12 mouse cellular contexts compared by ENCODE assay signal in genomic region chr8:86654578-86654977, GRCm38 (mm10). TPM values are rescaled to one million over a fixed set of nuclear protein-coding genes. Genes with fewer than 3 reads are reported as not detected.
DNase-seq lines count a peak whose midpoint lies in the region; ATAC-seq and TF ChIP-seq lines count a peak whose summit lies in the region.
"Had no signal": no experiment of that assay in that cellular context is flagged by ENCODE, and none has a peak within 500 bp of the region (broad histone marks: within the 10 kb centered on the region; RNA-seq: fewer than 3 reads in every experiment).

No protein-coding gene starts in this region.

- H3K4me3 ChIP-seq in kidney, adult 2 months (ENCODE audit: insufficient read depth, low read depth, low read length), result no peak overlapping the region
- H3K4me3 ChIP-seq in stomach, postnatal 0 days (ENCODE audit: low read depth, low read length), result no peak overlapping the region
- H3K4me3 ChIP-seq: heart, embryonic 10.5 days; limb, embryonic 15.5 days had no signal

- peaks cover 4% of the 10 kb centered on the region for H3K36me3 ChIP-seq in kidney, adult 2 months (ENCODE audit: control insufficient read depth, insufficient read depth, low read length)
- 0 out of 2 replicates have a peak, but pooled peaks cover 3% of the 10 kb centered on the region for H3K36me3 ChIP-seq in stomach, postnatal 0 days (ENCODE audit: control insufficient read depth, insufficient read depth, low read length)

- no peaks in the 10 kb centered on the region for H3K27me3 ChIP-seq in kidney, adult 2 months (replicated peaks; ENCODE audit: control insufficient read depth, insufficient read depth, low read length)
- no peaks in the 10 kb centered on the region for H3K27me3 ChIP-seq in stomach, postnatal 0 days (ENCODE audit: control insufficient read depth, insufficient read depth, low read length)
- H3K27me3 ChIP-seq: limb, embryonic 15.5 days had no signal

- WGBS in kidney, adult 2 months, result 95% methylated on average over 1 of the region's 1 CpGs
- 85% methylated on average over 1 of the region's 1 CpGs for WGBS in stomach, postnatal 0 days

- no peaks in the 10 kb centered on the region for H3K9me3 ChIP-seq in stomach, postnatal 0 days (ENCODE audit: control insufficient read depth, low read length)
- H3K9me3 ChIP-seq: heart, embryonic 10.5 days; limb, embryonic 15.5 days had no signal

- H3K4me1 ChIP-seq in kidney, adult 2 months (ENCODE audit: control insufficient read depth, insufficient read depth, low read length), result no peaks in the 10 kb centered on the region
- no peaks in the 10 kb centered on the region for H3K4me1 ChIP-seq in stomach, postnatal 0 days (replicated peaks; ENCODE audit: control insufficient read depth, insufficient read depth)
- H3K4me1 ChIP-seq: heart, embryonic 10.5 days; limb, embryonic 15.5 days had no signal

- ATAC-seq in stomach, postnatal 0 days (ENCODE audit: low FRiP score, low TSS enrichment), result no peak

- TF ChIP-seq POLR2A in kidney, adult 2 months (IDR thresholded peaks at IDR 0.05; ENCODE audit: low read depth, low read length), result no peak

- TF ChIP-seq CTCF in kidney, adult 2 months (conservative IDR thresholded peaks at IDR 0.05; ENCODE audit: insufficient read depth, insufficient read length, low read depth, low read length), result 0 out of 2 replicates have a peak, but pooled peaks have one; percentile 3
- TF ChIP-seq CTCF in stomach, postnatal 0 days (IDR thresholded peaks at IDR 0.05; ENCODE audit: low read depth), result peak; percentile 51

- H3K4me2 ChIP-seq in stomach, postnatal 0 days (replicated peaks; ENCODE audit: low read depth), result no peak overlapping the region
- H3K4me2 ChIP-seq: hindbrain, embryonic 14.5 days; limb, embryonic 15.5 days had no signal

- no peak overlapping the region for H3K27ac ChIP-seq in kidney, adult 2 months (ENCODE audit: insufficient read depth, low read depth, low read length)
- H3K27ac ChIP-seq in stomach, postnatal 0 days (replicated peaks), result no peak overlapping the region
- H3K27ac ChIP-seq: heart, embryonic 10.5 days; hindbrain, embryonic 14.5 days; limb, embryonic 15.5 days had no signal

- DNase-seq in kidney, adult 2 months, result no peak
- DNase-seq in kidney, adult 9 months, result no peak
- peak; percentile 20 for DNase-seq in 416B (ENCODE audit: low read depth)
- DNase-seq in NIH3T3 (ENCODE audit: low read depth), result peak; percentile 15
- no peak for DNase-seq in stomach, postnatal 0 days (ENCODE audit: low spot score)
- DNase-seq in cerebellum, postnatal 36 days, result no peak
- DNase-seq in cerebellum, adult 9-10 months, result no peak
- DNase-seq: kidney, postnatal 14 days; lung, postnatal 4 days had no signal

- TF ChIP-seq EP300 in stomach, postnatal 0 days (optimal IDR thresholded peaks at IDR 0.05), result no peak

- no peak overlapping the region for H3K9ac ChIP-seq in stomach, postnatal 0 days (ENCODE audit: low read length)
- H3K9ac ChIP-seq: hindbrain, embryonic 14.5 days; limb, embryonic 15.5 days had no signal

RNA-seq across cellular contexts. Expression of gene Lonp2, which starts 30.7 kb away (rescaled TPM):
- polyA plus RNA-seq in kidney, adult 2 months (2012; rRNA removed), result 82.9 and 87.1 TPM in 2 replicates
- 36.2 and 38.4 TPM in 2 replicates for polyA plus RNA-seq in stomach, postnatal 0 days (2015; fragmentation: Nextera tagmentation; extraction: Ambion mirVana)

Comparison
In these comparisons a context has a peak if more than half of its experiments do, and no peak if none do; other contexts are left out.
1. DNase-seq: peak in 416B (single experiment) and NIH3T3 (single experiment); none in kidney, adult 2 months (single experiment), kidney, adult 9 months (single experiment), stomach, postnatal 0 days (single experiment), cerebellum, postnatal 36 days (0 of 2) and cerebellum, adult 9-10 months (single experiment).